Mouse (Mus musculus) right cerebral cortex, postnatal 10 days (tissue): ENCODE data around the gene Tdrd7.
A peak's percentile ranks its signal among the peaks of the same experiment; 100 is the strongest.

ENCODE experiments used
- DNase-seq, 2 experiments: peaks; one replicate each; pipeline ENCODE4 v3.0.0; 2021; ENCODE audit warnings: low spot score in 2 of 2

Gene Tdrd7

GRCm38 (mm10) chr4:45964771-45965439 is at the start of gene Tdrd7:
TSS of gene Tdrd7 (plus strand) at chr4:45965334.
- DNase-seq = no peak

- no peak for DNase-seq
These were observed 48.0 kb upstream of the Tdrd7 start for GRCm38 (mm10) chr4:45917091-45917490.

- no peak for DNase-seq
These were observed 43.3 kb upstream of the Tdrd7 start for GRCm38 (mm10) chr4:45921663-45922435.

GRCm38 (mm10) chr4:45924011-45924410 is 41.1 kb upstream of the Tdrd7 start:
- DNase-seq = no peak

- no peak for DNase-seq
These were observed 36.6 kb upstream of the Tdrd7 start for GRCm38 (mm10) chr4:45928561-45928960.

GRCm38 (mm10) chr4:45941628-45942044 is 23.5 kb upstream of the Tdrd7 start:
- DNase-seq = peak; percentile 30 to 65

- DNase-seq = no peak
These were observed 17.4 kb upstream of the Tdrd7 start for GRCm38 (mm10) chr4:45947729-45948128.

- no peak for DNase-seq
These were observed 15.9 kb upstream of the Tdrd7 start for GRCm38 (mm10) chr4:45949109-45949848.

GRCm38 (mm10) chr4:45951830-45952229 is 13.3 kb upstream of the Tdrd7 start:
- no peak for DNase-seq

GRCm38 (mm10) chr4:45953025-45953919 is 11.9 kb upstream of the Tdrd7 start:
- no peak for DNase-seq

GRCm38 (mm10) chr4:45955235-45955634 is 9.9 kb upstream of the Tdrd7 start:
- DNase-seq = no peak

GRCm38 (mm10) chr4:45956131-45956530 is 9.0 kb upstream of the Tdrd7 start:
- no peak for DNase-seq

- no peak for DNase-seq
These were observed 8.4 kb upstream of the Tdrd7 start for GRCm38 (mm10) chr4:45956706-45957105.

- no peak for DNase-seq
These were observed 758 bp downstream of the Tdrd7 start for GRCm38 (mm10) chr4:45965737-45966447.

GRCm38 (mm10) chr4:45966716-45967115 is 1.6 kb downstream of the Tdrd7 start:
- no peak for DNase-seq

GRCm38 (mm10) chr4:45967479-45968341 is 2.6 kb downstream of the Tdrd7 start:
- peak; percentile 34 to 48 for DNase-seq

- no peak for DNase-seq
These were observed 3.9 kb downstream of the Tdrd7 start for GRCm38 (mm10) chr4:45969051-45969450.

GRCm38 (mm10) chr4:45970048-45970560 is 5.0 kb downstream of the Tdrd7 start:
- DNase-seq = no peak

GRCm38 (mm10) chr4:45971806-45972447 is 6.8 kb downstream of the Tdrd7 start:
- peak; percentile 96 to 97 for DNase-seq
